Mouse (Mus musculus): ENCODE data around the gene Hist1h4i.
"Not testable (repeated sequence)": the region's sequence is repeated elsewhere in the genome, so short reads cannot be mapped to it uniquely, and the experiment has no call there.

Gene Hist1h4i

GRCm38 (mm10) chr13:22041142-22041536 lies at the start of gene Hist1h4i:
Gene Hist1h4i, minus strand, starts transcription at chr13:22041362.
- DNase-seq, result peak; percentile 95

- not testable (repeated sequence) for DNase-seq
Observed at GRCm38 (mm10) chr13:22084140-22084539, 43.0 kb upstream of the Hist1h4i start, which contains the start of gene Vmn1r188. Gene Vmn1r188, plus strand, starts transcription at chr13:22084440.

GRCm38 (mm10) chr13:22063468-22063867 lies 22.3 kb upstream of the Hist1h4i start:
- no peak for DNase-seq

GRCm38 (mm10) chr13:22061422-22061821 lies 20.3 kb upstream of the Hist1h4i start:
- no peak for DNase-seq

GRCm38 (mm10) chr13:22053754-22054153 lies 12.6 kb upstream of the Hist1h4i start:
- no peak for DNase-seq

GRCm38 (mm10) chr13:22051523-22051859 lies 10.3 kb upstream of the Hist1h4i start:
- no peak for DNase-seq

GRCm38 (mm10) chr13:22050591-22051522 lies 9.7 kb upstream of the Hist1h4i start:
- peak; percentile 90 for DNase-seq

GRCm38 (mm10) chr13:22049737-22050440 lies 8.7 kb upstream of the Hist1h4i start:
- no peak for DNase-seq

GRCm38 (mm10) chr13:22049041-22049440 lies 7.9 kb upstream of the Hist1h4i start:
- no peak for DNase-seq

- DNase-seq, result no peak
Observed at GRCm38 (mm10) chr13:22045311-22045710, 4.1 kb upstream of the Hist1h4i start.

- DNase-seq, result no peak
Observed at GRCm38 (mm10) chr13:22044432-22045155, 3.4 kb upstream of the Hist1h4i start.

GRCm38 (mm10) chr13:22043503-22044431 lies 2.6 kb upstream of the Hist1h4i start:
- no peak for DNase-seq

GRCm38 (mm10) chr13:22042568-22043502 lies 1.7 kb upstream of the Hist1h4i start, which contains the start of the genes Hist1h2ag and Hist1h2bj:
Gene Hist1h2ag, minus strand, starts transcription at chr13:22042944.
Gene Hist1h2bj, plus strand, starts transcription at chr13:22043214.
- DNase-seq, result peak; percentile 92

GRCm38 (mm10) chr13:22041651-22042567 lies 747 bp upstream of the Hist1h4i start:
- no peak for DNase-seq

GRCm38 (mm10) chr13:22040464-22041141 lies 559 bp downstream of the Hist1h4i start:
- no peak for DNase-seq

GRCm38 (mm10) chr13:22039951-22040463 lies 1.2 kb downstream of the Hist1h4i start:
- DNase-seq, result no peak

GRCm38 (mm10) chr13:22039364-22039763 lies 1.8 kb downstream of the Hist1h4i start:
- DNase-seq, result no peak

GRCm38 (mm10) chr13:22037415-22037814 lies 3.7 kb downstream of the Hist1h4i start:
- DNase-seq, result no peak

- no peak for DNase-seq
Observed at GRCm38 (mm10) chr13:22036986-22037385, 4.2 kb downstream of the Hist1h4i start.

Measured in right cerebral cortex, adult 18-20 months (tissue).